Mouse (Mus musculus) kidney, postnatal 14 days (tissue): ENCODE measurements around the gene Rdm1.

Experiments used
- DNase-seq: peaks from one replicate; pipeline ENCODE4 v3.0.0; 2022; ENCODE audit warnings: mixed read lengths

Rdm1 gene

GRCm38 (mm10) chr11:101681968-101682367, 55.0 kb downstream of the Rdm1 start:
- no peak for DNase-seq

- DNase-seq, result no peak
Measured at GRCm38 (mm10) chr11:101682410-101682960, 55.5 kb downstream of the Rdm1 start.
